Mouse (Mus musculus): ENCODE results near the gene Zbtb2.

Gene Zbtb2

GRCm38 (mm10) chr10:4334039-4334683 is 53.7 kb downstream of the Zbtb2 start:
- DNase-seq (ENCODE audit: low spot score in 2 of 2): peak; percentile 27 to 46

- peak in 1 of 2 experiments; percentile 58 for DNase-seq (ENCODE audit: low spot score in 2 of 2)
Measured at GRCm38 (mm10) chr10:4333319-4333718, 54.6 kb downstream of the Zbtb2 start.

DNA sequence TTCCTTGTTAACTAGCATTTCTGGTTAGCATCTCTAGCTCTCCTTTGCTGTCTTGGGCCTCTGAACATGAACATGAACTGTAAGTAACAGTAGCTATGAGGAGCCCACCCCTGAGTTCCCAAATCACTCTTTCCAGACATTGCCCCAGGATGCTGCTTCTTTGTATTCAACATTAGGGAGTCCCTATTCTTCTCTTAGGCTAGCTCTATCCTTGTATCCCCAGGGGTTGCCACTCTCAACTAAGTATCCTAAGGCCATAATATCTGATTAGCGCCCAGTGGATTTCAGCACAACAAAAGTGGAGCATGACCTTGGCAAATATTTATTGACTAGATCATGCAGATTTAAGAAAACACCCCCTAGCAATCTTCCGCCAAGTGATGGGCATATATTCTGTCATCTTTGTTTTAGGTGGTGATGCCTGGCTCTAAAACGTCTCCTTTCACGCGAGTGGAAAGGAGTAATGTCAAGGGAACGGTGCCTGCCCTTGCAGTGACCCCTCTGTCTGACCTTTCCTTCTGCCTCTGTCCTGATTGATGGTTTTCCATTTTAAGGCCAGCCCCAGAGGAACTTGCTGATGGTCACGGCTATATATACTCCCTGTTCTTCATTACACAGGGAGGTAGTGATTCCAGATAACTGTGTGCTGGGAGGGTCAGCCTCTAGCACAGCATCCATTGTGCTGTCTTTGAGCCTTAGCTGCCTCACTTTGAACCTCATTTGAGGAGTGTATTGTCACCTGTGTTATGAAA is 55.5 kb downstream of the Zbtb2 start:
- no peak for DNase-seq (ENCODE audit: low spot score in 2 of 2)

- no peak for DNase-seq (ENCODE audit: low spot score in 2 of 2)
Measured at GRCm38 (mm10) chr10:4327716-4328115, 60.2 kb downstream of the Zbtb2 start.

DNA sequence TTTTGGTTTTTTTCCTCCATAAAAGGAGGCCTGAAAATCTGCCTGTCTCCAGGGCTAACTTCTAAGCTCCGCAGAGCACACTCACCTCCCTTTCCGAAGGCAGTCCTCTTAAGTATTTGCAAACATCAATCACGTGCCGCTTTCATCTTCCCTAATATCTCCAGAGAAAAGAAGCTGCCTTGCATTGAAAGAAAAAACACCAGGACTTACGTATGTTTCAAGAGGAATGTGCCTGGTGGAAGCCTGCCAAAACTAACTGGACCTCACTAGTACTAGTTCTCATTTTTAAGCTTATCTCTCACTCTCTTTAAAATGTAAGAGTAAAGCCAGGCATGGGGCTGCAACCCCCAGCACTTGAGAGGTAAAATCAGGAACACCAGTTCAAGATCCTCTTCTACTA is 62.3 kb downstream of the Zbtb2 start:
- no peak for DNase-seq (ENCODE audit: low spot score in 2 of 2)

- no peak for DNase-seq (ENCODE audit: low spot score in 2 of 2)
Measured at GRCm38 (mm10) chr10:4323885-4324284, 64.0 kb downstream of the Zbtb2 start.
